35 mouse cellular contexts compared by ENCODE assay signal in genomic region chr16:32856751-32857150, GRCm38 (mm10). TPM values are rescaled to one million over a fixed set of nuclear protein-coding genes. Genes with fewer than 3 reads are reported as not detected.
"Had no signal": no experiment of that assay in that cellular context is flagged by ENCODE, and none has a peak within 500 bp of the region (broad histone marks: within the 10 kb centered on the region; RNA-seq: fewer than 3 reads in every experiment).

No protein-coding gene starts in this region.

- H3K27me3 ChIP-seq: heart, embryonic 12.5 days; hindbrain, embryonic 13.5 days; hindbrain, embryonic 15.5 days; limb, embryonic 12.5 days; liver, embryonic 13.5 days had no signal

- H3K9me3 ChIP-seq: heart, embryonic 12.5 days; hindbrain, embryonic 13.5 days; hindbrain, embryonic 15.5 days; limb, embryonic 10.5 days; limb, embryonic 12.5 days; liver, embryonic 13.5 days had no signal

- H3K9ac ChIP-seq: heart, embryonic 12.5 days; hindbrain, embryonic 13.5 days; hindbrain, embryonic 15.5 days; limb, embryonic 12.5 days; liver, embryonic 13.5 days had no signal

- H3K4me3 ChIP-seq: heart, adult 2 months; heart, embryonic 12.5 days; hindbrain, embryonic 13.5 days; hindbrain, embryonic 15.5 days; layer of hippocampus, adult 2 months; left cerebral cortex, adult 2 months; limb, embryonic 10.5 days; limb, embryonic 12.5 days; liver, embryonic 13.5 days had no signal

- H3K4me2 ChIP-seq: heart, embryonic 12.5 days; hindbrain, embryonic 13.5 days; hindbrain, embryonic 15.5 days; limb, embryonic 12.5 days; liver, embryonic 11.5 days; liver, embryonic 13.5 days had no signal

- H3K27ac ChIP-seq: hindbrain, embryonic 13.5 days; hindbrain, embryonic 15.5 days; hindbrain, postnatal 0 days; layer of hippocampus, adult 2 months; left cerebral cortex, adult 2 months; limb, embryonic 10.5 days; limb, embryonic 12.5 days; liver, embryonic 13.5 days had no signal

- ATAC-seq: forebrain, embryonic 16.5 days; hindbrain, postnatal 0 days; intestine, postnatal 0 days had no signal

- DNase-seq: heart, adult 11 months; heart, adult 2 months; heart, postnatal 10 days; kidney, adult 18-20 months; kidney, adult 8-10 months; kidney, postnatal 10 days; kidney, postnatal 25 days; kidney, postnatal 4 days; liver; liver, embryonic 13.5 days had no signal

- H3K4me1 ChIP-seq: hindbrain, embryonic 15.5 days; limb, embryonic 10.5 days; limb, embryonic 12.5 days had no signal

RNA-seq across cellular contexts. Expression of gene Smbd1, which starts 46.5 kb away (rescaled TPM):
- total RNA-seq: heart, adult 2 months; heart, postnatal 10 days; heart, postnatal 25 days; hematopoietic stem cell, adult 5-6 weeks; hindbrain, postnatal 0 days; layer of hippocampus, adult 2 months; layer of hippocampus, postnatal 10 days; layer of hippocampus, postnatal 25 days; left cerebral cortex, adult 2 months; left cerebral cortex, postnatal 14 days; left cerebral cortex, postnatal 36 days had no signal
- polyA plus RNA-seq: forebrain, embryonic 16.5 days; frontal cortex, adult 2 months; heart, adult 2 months; heart, embryonic 12.5 days; heart, embryonic 14.5 days; heart, embryonic 16.5 days; hindbrain, embryonic 11.5 days; hindbrain, embryonic 13.5 days; hindbrain, embryonic 15.5 days; hindbrain, postnatal 0 days; intestine, embryonic 14.5 days; kidney, embryonic 14.5 days; kidney, embryonic 16.5 days; limb, embryonic 10.5 days; limb, embryonic 12.5 days; limb, embryonic 14.5 days; liver, embryonic 11.5 days; liver, embryonic 13.5 days had no signal

RNA-seq across cellular contexts. Expression of gene Muc20, which starts 59.5 kb away (rescaled TPM):
- total RNA-seq: hematopoietic stem cell, adult 5-6 weeks; hindbrain, postnatal 0 days; layer of hippocampus, adult 2 months; layer of hippocampus, postnatal 10 days; layer of hippocampus, postnatal 25 days; left cerebral cortex, adult 2 months; left cerebral cortex, postnatal 14 days; left cerebral cortex, postnatal 36 days had no signal
- polyA plus RNA-seq: forebrain, embryonic 16.5 days; frontal cortex, adult 2 months; hindbrain, embryonic 11.5 days; hindbrain, embryonic 13.5 days; hindbrain, postnatal 0 days; intestine, postnatal 0 days; limb, embryonic 10.5 days; limb, embryonic 12.5 days; liver, embryonic 11.5 days had no signal
